Mouse (Mus musculus): ENCODE results near the gene Pdgfd.

- TF ChIP-seq CTCF (IDR thresholded peaks at IDR 0.05; ENCODE audit: low read depth, low read length) = no peak
- no peak for TF ChIP-seq POLR2A (IDR thresholded peaks at IDR 0.05; ENCODE audit: borderline replicate concordance, low read depth, low read length)
Observed at GRCm38 (mm10) chr9:6175731-6176130, 7.3 kb downstream of the Pdgfd start.
